8 mouse cellular contexts compared by ENCODE assay signal in genomic region chr10:63099521-63099920, GRCm38 (mm10). TPM values are rescaled to one million over a fixed set of nuclear protein-coding genes. Genes with fewer than 3 reads are reported as not detected.
DNase-seq lines count a peak whose midpoint lies in the region; ATAC-seq lines count a peak whose summit lies in the region.
"Had no signal": no experiment of that assay in that cellular context is flagged by ENCODE, and none has a peak within 500 bp of the region (broad histone marks: within the 10 kb centered on the region; RNA-seq: fewer than 3 reads in every experiment).

Gene Atoh7 (plus strand): TSS chr10:63099651.

- WGBS in hindbrain, embryonic 16.5 days = 5% methylated on average over 16 of the region's 16 CpGs
- 5% methylated on average over 16 of the region's 16 CpGs for WGBS in midbrain, embryonic 15.5 days

- peak within 1 kb of the TSS; percentile 97 for H3K4me2 ChIP-seq in hindbrain, embryonic 16.5 days (ENCODE audit: low read length)
- peak within 1 kb of the TSS; percentile 91 for H3K4me2 ChIP-seq in midbrain, embryonic 15.5 days

- peak within 1 kb of the TSS; percentile 83 for H3K9ac ChIP-seq in hindbrain, embryonic 16.5 days (ENCODE audit: low read depth, low read length)
- peak within 1 kb of the TSS; percentile 78 for H3K9ac ChIP-seq in midbrain, embryonic 15.5 days

- peak; percentile 39 for DNase-seq in embryo, embryonic 11 days
- no peak for DNase-seq in adrenal gland, postnatal 10 days
- no peak for DNase-seq in gastrocnemius, adult 18-20 months (ENCODE audit: low spot score)

- H3K27me3 ChIP-seq in megakaryocyte, embryonic 14.5 days (replicated peaks) = peaks cover 56% of the 10 kb centered on the region
- H3K27me3 ChIP-seq in hindbrain, embryonic 16.5 days (replicated peaks; ENCODE audit: control insufficient read depth, insufficient read depth, low read length) = peaks cover 4% of the 10 kb centered on the region; the same call in 1 of the 2 replicates
- 0 out of 2 replicates have a peak, but pooled peaks cover 9% of the 10 kb centered on the region for H3K27me3 ChIP-seq in midbrain, embryonic 15.5 days (replicated peaks)

- peaks cover 13% of the 10 kb centered on the region for H3K4me1 ChIP-seq in megakaryocyte, embryonic 14.5 days
- peaks cover 7% of the 10 kb centered on the region for H3K4me1 ChIP-seq in hindbrain, embryonic 16.5 days (ENCODE audit: control insufficient read depth, insufficient read depth, low read depth, low read length)
- peaks cover 16% of the 10 kb centered on the region for H3K4me1 ChIP-seq in midbrain, embryonic 15.5 days

- no peak for ATAC-seq in megakaryocyte, adult 5-6 weeks (ENCODE audit: poor library complexity, severe bottlenecking)
- ATAC-seq in hindbrain, embryonic 16.5 days = peak; percentile 7; the same call in 1 of the 2 replicates
- peak; percentile 44 for ATAC-seq in midbrain, embryonic 15.5 days (replicated peaks)

- no peaks in the 10 kb centered on the region for H3K36me3 ChIP-seq in megakaryocyte, embryonic 14.5 days (replicated peaks; ENCODE audit: low read length)
- no peaks in the 10 kb centered on the region for H3K36me3 ChIP-seq in hindbrain, embryonic 16.5 days (ENCODE audit: control insufficient read depth, insufficient read depth, low read length)
- H3K36me3 ChIP-seq in midbrain, embryonic 15.5 days (replicated peaks) = no peaks in the 10 kb centered on the region

- H3K27ac ChIP-seq in hindbrain, embryonic 16.5 days (ENCODE audit: low read depth, low read length) = peak within 1 kb of the TSS; percentile 66
- peak within 1 kb of the TSS; percentile 69 for H3K27ac ChIP-seq in midbrain, embryonic 15.5 days

- H3K4me3 ChIP-seq in megakaryocyte, embryonic 14.5 days (replicated peaks) = peak within 1 kb of the TSS; percentile 91
- H3K4me3 ChIP-seq in hindbrain, embryonic 16.5 days (ENCODE audit: low read length) = peak within 1 kb of the TSS; percentile 73
- peak within 1 kb of the TSS; percentile 71 for H3K4me3 ChIP-seq in midbrain, embryonic 15.5 days

- H3K9me3 ChIP-seq in megakaryocyte, embryonic 14.5 days = 0 out of 2 replicates have a peak, but pooled peaks cover 3% of the 10 kb centered on the region
- no peaks in the 10 kb centered on the region for H3K9me3 ChIP-seq in hindbrain, embryonic 16.5 days (ENCODE audit: control insufficient read depth, low read length)
- H3K9me3 ChIP-seq in midbrain, embryonic 15.5 days = no peaks in the 10 kb centered on the region

RNA-seq across cellular contexts. Expression of gene Atoh7, which starts in this region (rescaled TPM):
- polyA plus RNA-seq in megakaryocyte, embryonic 14.5 days (2012; ENCODE audit: insufficient read depth, low replicate concordance) = not detected in 2 replicates
- total RNA-seq in megakaryocyte, adult 5-6 weeks (2015) = not detected in 2 replicates
- not detected in 2 replicates for total RNA-seq in megakaryocyte, adult 5-6 weeks (2017)
- polyA plus RNA-seq in hindbrain, embryonic 16.5 days (2015; fragmentation: Nextera tagmentation; extraction: Ambion mirVana) = 3.0 TPM in 2 replicates
- 2.2 and 2.6 TPM in 2 replicates for polyA plus RNA-seq in midbrain, embryonic 15.5 days (2015; fragmentation: Nextera tagmentation; extraction: Ambion mirVana)
- not detected for total RNA-seq in adrenal gland, postnatal 10 days (2021)
- not detected for total RNA-seq in gastrocnemius, adult 18-20 months (2021)
- total RNA-seq: common myeloid progenitor, adult 5-6 weeks had no signal
